In genomic region chr8:117432111-117432510, GRCm38 (mm10) we compare ENCODE assay signal across 11 mouse cellular contexts.
"Had no signal": no experiment of that assay in that cellular context is flagged by ENCODE, and none has a peak within 500 bp of the region (broad histone marks: within the 10 kb centered on the region; RNA-seq: fewer than 3 reads in every experiment).

No protein-coding gene starts in this region.

- DNase-seq: gastrocnemius, postnatal 14 days; gastrocnemius, postnatal 36 days; heart, adult 11 months; heart, adult 2 months; heart, postnatal 4 days; kidney, adult 18-20 months; kidney, adult 8-10 months; kidney, postnatal 10 days; kidney, postnatal 25 days; kidney, postnatal 4 days; liver had no signal
